Mouse (Mus musculus): ENCODE data around the gene Mtus2.

- TF ChIP-seq CTCF (IDR thresholded peaks at IDR 0.05; ENCODE audit: extremely low read depth, insufficient read depth, insufficient read length, insufficient replicate concordance): no peak
- TF ChIP-seq POLR2A (IDR thresholded peaks at IDR 0.05; ENCODE audit: low read depth, low read length): no peak
These were observed 137.5 kb downstream of the Mtus2 start for GRCm38 (mm10) chr5:148094640-148095039.
